Mouse (Mus musculus) lung, embryonic 16.5 days (tissue): ENCODE data around the gene Plekhg3. TPM values are rescaled to one million over a fixed set of nuclear protein-coding genes. Genes with fewer than 3 reads are reported as not detected.

ENCODE experiments used
- ATAC-seq: fragments of 200-750 bp; cut with Nextera tagmentation; 2 replicates; pipeline ENCODE4 v1.8.0; 2017; ENCODE audit warnings: low read depth, mild to moderate bottlenecking, moderate library complexity
- H3K27ac ChIP-seq: fragments of 300-500 bp; sonication (generic); 2 replicates; pipeline ENCODE4 v1.5.1; 2014; ENCODE audit warnings: mild to moderate bottlenecking, control low read depth, low read length
- H3K27me3 ChIP-seq: fragments of 300-500 bp; sonication (generic); 2 replicates; pipeline ENCODE4 v1.6.1; 2014; ENCODE audit warnings: low read depth, low read length, mixed read lengths; ENCODE audit not compliant: control insufficient read depth, insufficient read depth
- H3K36me3 ChIP-seq: fragments of 300-500 bp; sonication (generic); 2 replicates; pipeline ENCODE4 v1.6.1; 2014; ENCODE audit warnings: low read length; ENCODE audit not compliant: control insufficient read depth, insufficient read depth
- H3K4me1 ChIP-seq: fragments of 300-500 bp; sonication (generic); replicated peaks from 2 replicates; pipeline ENCODE4 v1.6.1; 2014; ENCODE audit warnings: low read length, mixed read lengths; ENCODE audit not compliant: control insufficient read depth, insufficient read depth
- H3K4me2 ChIP-seq: fragments of 300-500 bp; sonication (generic); 2 replicates; pipeline ENCODE4 v1.6.1; 2014; ENCODE audit warnings: low read depth, low read length, control low read depth
- H3K4me3 ChIP-seq: fragments of 300-500 bp; sonication (generic); 2 replicates; pipeline ENCODE4 v1.5.1; 2014; ENCODE audit warnings: mild to moderate bottlenecking, low read length, control low read depth
- H3K9ac ChIP-seq: fragments of 300-500 bp; sonication (generic); 2 replicates; pipeline ENCODE4 v1.6.1; 2014; ENCODE audit warnings: low read length, control low read depth
- H3K9me3 ChIP-seq: fragments of 300-500 bp; sonication (generic); 2 replicates; pipeline ENCODE4 v1.6.1; 2016; ENCODE audit warnings: low read length; ENCODE audit not compliant: control insufficient read depth
- WGBS: fragments of 180-500 bp; shearing (Covaris S2); extraction: QIAGEN DNeasy Blood & Tissue Kit; methylation state at CpG from one replicate; pipeline ENCODE4 v1.1.7; 2014; 5-methylcytosine and 5-hydroxymethylcytosine counted together
- polyA plus RNA-seq: library from polyadenylated mRNA; unstranded; fragments of >200 nt; fragmentation: Nextera tagmentation; extraction: Ambion mirVana; gene quantifications from 2 replicates; pipeline ENCODE4 v1.2.1, GENCODE M21; 2015

Gene Plekhg3
- polyA plus RNA-seq, 1 experiment from 2014 or later = 7.5 TPM

DNA sequence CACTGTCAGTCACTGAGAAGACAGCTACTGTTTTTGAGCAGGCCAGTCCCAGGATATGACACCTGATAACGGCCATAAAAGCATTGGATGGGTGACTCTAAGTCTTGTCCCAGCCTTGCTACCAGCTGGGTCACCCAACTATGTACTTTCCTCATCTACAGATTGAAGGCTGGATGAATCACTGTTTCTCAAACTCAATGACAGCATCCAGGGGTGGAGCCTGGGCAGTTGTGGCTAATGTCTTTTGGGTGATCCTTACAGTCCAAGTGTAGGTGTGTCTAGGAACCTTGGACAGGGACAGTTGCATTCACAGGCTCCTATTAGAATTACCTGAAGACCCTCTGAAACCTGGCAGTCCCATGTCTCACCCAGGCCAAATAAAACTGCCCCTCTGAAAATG is 49.1 kb downstream of the Plekhg3 start:
- Histone ChIP-seq H3K4me1 (peaks cover 11% of the 10 kb centered on the region), H3K9me3 (no peaks in the 10 kb centered on the region), H3K4me3 (no peak overlapping the region), H3K9ac (no peak overlapping the region), H3K27ac (no peak overlapping the region), H3K36me3 (peaks cover 8% of the 10 kb centered on the region), H3K4me2 (no peak overlapping the region), H3K27me3 (no peaks in the 10 kb centered on the region)
- no peak for ATAC-seq
- 87% methylated on average over 1 of the region's 1 CpGs for WGBS

DNA sequence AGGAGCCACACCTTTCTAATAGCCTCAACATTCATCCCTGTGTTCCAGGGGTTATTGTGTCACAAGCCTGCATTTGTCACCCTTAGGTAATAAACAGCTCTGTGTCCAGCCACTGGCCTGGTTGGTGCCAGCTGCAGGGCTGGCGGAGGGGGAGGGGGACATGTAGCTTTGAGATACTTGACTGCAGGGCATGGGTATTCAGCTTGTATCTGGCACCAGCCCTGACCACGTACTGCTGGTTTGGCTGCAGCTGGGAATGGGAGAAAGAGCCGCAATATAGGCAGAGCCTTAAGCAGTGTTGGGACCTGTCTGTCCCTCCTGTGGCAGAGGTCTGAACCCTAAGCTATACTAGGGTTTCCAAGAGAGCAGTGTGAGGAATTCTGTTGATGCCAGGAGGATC is 51.4 kb downstream of the Plekhg3 start:
- ATAC-seq = no peak
- no peak overlapping the region for H3K27ac ChIP-seq
- no peak overlapping the region for H3K4me3 ChIP-seq
- WGBS = 71% methylated on average over 3 of the region's 3 CpGs
- no peaks in the 10 kb centered on the region for H3K36me3 ChIP-seq
- H3K4me1 ChIP-seq = peaks cover 11% of the 10 kb centered on the region
- H3K9ac ChIP-seq = no peak overlapping the region
- H3K9me3 ChIP-seq = no peaks in the 10 kb centered on the region
- H3K27me3 ChIP-seq = no peaks in the 10 kb centered on the region
- H3K4me2 ChIP-seq = no peak overlapping the region

DNA sequence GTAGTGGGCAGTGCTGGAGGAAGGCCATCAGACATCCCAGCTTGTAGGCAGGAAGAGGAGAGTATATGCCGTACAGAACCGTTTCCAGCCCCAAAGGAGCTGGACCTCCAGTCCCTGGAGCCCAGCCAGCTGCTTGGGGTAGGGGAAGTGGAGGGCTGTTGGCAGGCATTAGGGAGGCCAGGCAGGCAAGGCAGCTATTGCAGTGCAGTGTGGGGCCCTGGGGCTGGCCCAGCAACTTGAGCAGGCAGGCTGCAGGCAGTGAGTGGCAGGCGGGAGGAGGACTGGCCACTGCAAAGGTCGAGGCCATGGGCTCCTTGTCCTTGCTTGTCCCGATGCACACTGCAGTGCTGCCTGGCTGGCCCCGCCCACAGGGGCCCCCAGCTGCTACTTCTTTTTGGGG is 52.1 kb downstream of the Plekhg3 start:
- Histone ChIP-seq H3K4me1 (peaks cover 11% of the 10 kb centered on the region), H3K36me3 (no peaks in the 10 kb centered on the region), H3K27ac (peak overlapping the region; percentile 17; the same call in 1 of the 2 replicates), H3K9ac (no peak overlapping the region), H3K9me3 (no peaks in the 10 kb centered on the region), H3K4me3 (no peak overlapping the region), H3K27me3 (peaks cover 1% of the 10 kb centered on the region; the same call in 1 of the 2 replicates), H3K4me2 (no peak overlapping the region)
- ATAC-seq = peak; percentile 86
- 15% methylated on average over 6 of the region's 6 CpGs for WGBS

- 90% methylated on average over 7 of the region's 7 CpGs for WGBS
- H3K27ac ChIP-seq = no peak overlapping the region
- H3K4me3 ChIP-seq = no peak overlapping the region
- no peak for ATAC-seq
- no peaks in the 10 kb centered on the region for H3K36me3 ChIP-seq
- no peaks in the 10 kb centered on the region for H3K9me3 ChIP-seq
- H3K9ac ChIP-seq = no peak overlapping the region
- peaks cover 2% of the 10 kb centered on the region; the same call in 1 of the 2 replicates for H3K27me3 ChIP-seq
- no peak overlapping the region for H3K4me2 ChIP-seq
- peaks cover 11% of the 10 kb centered on the region for H3K4me1 ChIP-seq
These were observed 52.8 kb downstream of the Plekhg3 start for GRCm38 (mm10) chr12:76583454-76583853.

GRCm38 (mm10) chr12:76585028-76585427 is 54.3 kb downstream of the Plekhg3 start:
- Histone ChIP-seq H3K4me1 (peaks cover 20% of the 10 kb centered on the region), H3K36me3 (no peaks in the 10 kb centered on the region), H3K9me3 (no peaks in the 10 kb centered on the region), H3K4me2 (no peak overlapping the region), H3K27me3 (peaks cover 2% of the 10 kb centered on the region; the same call in 1 of the 2 replicates), H3K9ac (no peak overlapping the region), H3K4me3 (no peak overlapping the region), H3K27ac (no peak overlapping the region)
- no peak for ATAC-seq

DNA sequence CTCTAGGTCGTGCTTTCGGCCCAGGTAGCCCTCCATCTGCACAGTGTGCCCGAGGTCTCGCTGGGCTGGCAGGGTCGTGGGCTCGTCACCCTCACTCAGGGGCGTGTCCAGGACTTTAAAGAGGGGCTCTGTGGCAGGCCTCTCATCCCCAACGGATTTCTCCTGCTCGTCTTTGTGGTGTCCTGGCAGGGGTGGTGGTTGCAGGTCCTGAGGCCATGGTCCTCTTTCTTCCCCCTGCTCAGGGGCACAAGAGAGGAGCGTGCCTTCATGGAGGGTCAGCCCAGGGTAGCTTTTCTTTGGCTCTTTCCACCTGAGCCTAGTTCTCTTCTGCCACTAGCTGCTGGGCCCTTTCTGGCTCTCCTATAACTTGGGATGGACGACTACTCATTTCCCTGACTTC is 56.7 kb downstream of the Plekhg3 start:
- Histone ChIP-seq H3K4me3 (no peak overlapping the region), H3K4me2 (no peak overlapping the region), H3K9ac (no peak overlapping the region), H3K9me3 (no peaks in the 10 kb centered on the region), H3K36me3 (no peaks in the 10 kb centered on the region), H3K27ac (no peak overlapping the region), H3K4me1 (peaks cover 19% of the 10 kb centered on the region), H3K27me3 (peaks cover 2% of the 10 kb centered on the region; the same call in 1 of the 2 replicates)
- 71% methylated on average over 11 of the region's 11 CpGs for WGBS
- ATAC-seq = no peak

GRCm38 (mm10) chr12:76589531-76589930 is 58.8 kb downstream of the Plekhg3 start:
- Histone ChIP-seq H3K27me3 (peaks cover 2% of the 10 kb centered on the region; the same call in 1 of the 2 replicates), H3K4me2 (no peak overlapping the region), H3K9me3 (no peaks in the 10 kb centered on the region), H3K4me1 (peaks cover 23% of the 10 kb centered on the region), H3K36me3 (no peaks in the 10 kb centered on the region), H3K4me3 (no peak overlapping the region), H3K9ac (no peak overlapping the region), H3K27ac (0 out of 2 replicates have a peak overlapping the region, but pooled peaks have one; percentile 7)
- ATAC-seq = no peak
- 25% methylated on average over 6 of the region's 6 CpGs for WGBS

DNA sequence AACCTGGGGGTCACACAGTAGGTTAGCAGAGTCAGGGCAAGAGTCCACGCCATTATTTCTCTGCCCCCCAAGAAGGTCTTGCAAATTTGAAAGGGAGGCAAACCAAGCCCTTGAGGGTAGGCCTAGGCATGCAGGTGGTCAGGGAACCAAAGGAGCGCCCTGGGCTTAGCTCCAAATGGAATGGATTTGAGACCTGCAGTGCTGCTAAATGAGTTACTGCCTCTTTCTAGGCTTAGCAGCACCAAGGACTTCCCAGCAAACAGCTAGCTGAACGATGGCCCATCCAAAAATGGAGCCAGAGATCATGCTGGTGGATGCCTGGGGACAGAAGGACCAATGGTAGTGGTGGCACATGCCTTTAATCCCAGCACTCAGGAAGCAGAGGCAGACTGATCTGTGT is 60.3 kb downstream of the Plekhg3 start:
- Histone ChIP-seq H3K4me2 (no peak overlapping the region), H3K27ac (no peak overlapping the region), H3K9me3 (no peaks in the 10 kb centered on the region), H3K36me3 (no peaks in the 10 kb centered on the region), H3K4me1 (peaks cover 27% of the 10 kb centered on the region), H3K4me3 (no peak overlapping the region), H3K9ac (no peak overlapping the region), H3K27me3 (peaks cover 2% of the 10 kb centered on the region; the same call in 1 of the 2 replicates)
- no peak for ATAC-seq
- 81% methylated on average over 3 of the region's 3 CpGs for WGBS

GRCm38 (mm10) chr12:76592213-76592612 is 61.5 kb downstream of the Plekhg3 start:
- H3K36me3 ChIP-seq = no peaks in the 10 kb centered on the region
- ATAC-seq = no peak
- H3K4me3 ChIP-seq = no peak overlapping the region
- H3K27me3 ChIP-seq = peaks cover 2% of the 10 kb centered on the region; the same call in 1 of the 2 replicates
- H3K9ac ChIP-seq = no peak overlapping the region
- no peaks in the 10 kb centered on the region for H3K9me3 ChIP-seq
- H3K4me1 ChIP-seq = peaks cover 27% of the 10 kb centered on the region
- WGBS = 50% methylated on average over 1 of the region's 1 CpGs
- no peak overlapping the region for H3K4me2 ChIP-seq
- no peak overlapping the region for H3K27ac ChIP-seq

- Histone ChIP-seq H3K27ac (peak overlapping the region; percentile 58), H3K4me1 (peaks cover 30% of the 10 kb centered on the region), H3K36me3 (no peaks in the 10 kb centered on the region), H3K9ac (no peak overlapping the region), H3K27me3 (no peaks in the 10 kb centered on the region), H3K4me2 (no peak overlapping the region), H3K9me3 (no peaks in the 10 kb centered on the region), H3K4me3 (no peak overlapping the region)
- WGBS = 82% methylated on average over 6 of the region's 6 CpGs
- ATAC-seq = no peak
These were observed 62.6 kb downstream of the Plekhg3 start for GRCm38 (mm10) chr12:76593254-76593653.
